Mouse (Mus musculus) thymus, adult 2 months (tissue): Measurements from ENCODE around the gene Ccnl1.

ENCODE experiments used
- CTCF ChIP-seq: fragments of 200-500 bp; IDR thresholded peaks from 2 replicates; pipeline ENCODE4 v1.5.1; 2012; ENCODE audit warnings: mild to moderate bottlenecking, control low read depth, low read length, moderate library complexity, borderline replicate concordance; ENCODE audit not compliant: control insufficient read depth, poor library complexity, insufficient read depth; ENCODE audit errors: extremely low read depth
- POLR2A ChIP-seq: fragments of 200-500 bp; IDR thresholded peaks from 2 replicates; pipeline ENCODE4 v1.6.1; 2012; ENCODE audit warnings: mild to moderate bottlenecking, low read length, control low read depth, moderate library complexity; ENCODE audit not compliant: control insufficient read depth, poor library complexity, insufficient read depth; ENCODE audit errors: extremely low read depth

DNA sequence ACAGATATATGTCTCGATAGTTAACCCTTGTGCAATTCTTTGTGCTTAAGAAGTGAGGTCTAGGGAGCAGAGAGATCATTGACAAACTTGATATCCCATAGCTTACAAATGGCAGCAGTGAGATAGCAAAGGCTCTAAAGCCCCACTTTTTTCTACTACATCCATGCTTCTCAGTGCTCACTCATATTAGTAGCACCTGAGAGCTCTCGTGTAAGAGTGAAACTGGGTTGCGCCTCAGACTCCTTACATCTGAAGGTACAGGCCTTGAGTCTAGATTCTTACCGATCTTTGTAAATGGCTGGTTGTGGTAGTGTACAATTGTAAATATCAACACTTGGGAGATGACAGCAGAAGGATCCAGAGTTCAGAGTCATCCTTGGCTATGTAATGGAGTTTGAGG lies 50.5 kb downstream of the Ccnl1 start:
- no peak for TF ChIP-seq POLR2A
- no peak for TF ChIP-seq CTCF
